Mouse (Mus musculus) neural tube, embryonic 12.5 days (tissue): ENCODE data around the gene Dennd5a. TPM values are rescaled to one million over a fixed set of nuclear protein-coding genes. Genes with fewer than 3 reads are reported as not detected.
"Not testable (repeated sequence)": the region's sequence is repeated elsewhere in the genome, so short reads cannot be mapped to it uniquely, and the experiment has no call there.

Experiments
- ATAC-seq: fragments of 200-750 bp; cut with Nextera tagmentation; 2 replicates; pipeline ENCODE4 v1.8.0; 2017; ENCODE audit warnings: low read depth, mild to moderate bottlenecking, moderate TSS enrichment, moderate library complexity; ENCODE audit not compliant: low FRiP score
- H3K27ac ChIP-seq: fragments of 300-500 bp; sonication (generic); 2 replicates; pipeline ENCODE4 v1.5.1; 2016
- H3K27me3 ChIP-seq: fragments of 300-500 bp; sonication (generic); replicated peaks from 2 replicates; pipeline ENCODE4 v1.6.1; 2016; ENCODE audit warnings: mild to moderate bottlenecking
- H3K36me3 ChIP-seq: fragments of 300-500 bp; sonication (generic); 2 replicates; pipeline ENCODE4 v1.6.1; 2016; ENCODE audit warnings: mild to moderate bottlenecking
- H3K4me1 ChIP-seq: fragments of 300-500 bp; sonication (generic); 2 replicates; pipeline ENCODE4 v1.6.1; 2016
- H3K4me2 ChIP-seq: fragments of 300-500 bp; sonication (generic); replicated peaks from 2 replicates; pipeline ENCODE4 v1.6.1; 2016; ENCODE audit warnings: mild to moderate bottlenecking
- H3K4me3 ChIP-seq: fragments of 300-500 bp; sonication (generic); 2 replicates; pipeline ENCODE4 v1.5.1; 2016
- H3K9ac ChIP-seq: fragments of 300-500 bp; sonication (generic); 2 replicates; pipeline ENCODE4 v1.6.1; 2016; ENCODE audit warnings: mild to moderate bottlenecking
- H3K9me3 ChIP-seq: fragments of 300-500 bp; sonication (generic); 2 replicates; pipeline ENCODE4 v1.6.1; 2016; ENCODE audit warnings: mild to moderate bottlenecking
- WGBS: fragments of 180-500 bp; shearing (Covaris S2); methylation state at CpG from one replicate; pipeline ENCODE4 v1.1.7; 2016; 5-methylcytosine and 5-hydroxymethylcytosine counted together
- polyA plus RNA-seq: library from polyadenylated mRNA; unstranded; fragments of >200 nt; fragmentation: Nextera tagmentation; extraction: Ambion mirVana; gene quantifications from 2 replicates; pipeline ENCODE4 v1.2.1, GENCODE M21; 2016

The Dennd5a gene
- polyA plus RNA-seq: 65.6 and 69.9 TPM in 2 replicates

DNA sequence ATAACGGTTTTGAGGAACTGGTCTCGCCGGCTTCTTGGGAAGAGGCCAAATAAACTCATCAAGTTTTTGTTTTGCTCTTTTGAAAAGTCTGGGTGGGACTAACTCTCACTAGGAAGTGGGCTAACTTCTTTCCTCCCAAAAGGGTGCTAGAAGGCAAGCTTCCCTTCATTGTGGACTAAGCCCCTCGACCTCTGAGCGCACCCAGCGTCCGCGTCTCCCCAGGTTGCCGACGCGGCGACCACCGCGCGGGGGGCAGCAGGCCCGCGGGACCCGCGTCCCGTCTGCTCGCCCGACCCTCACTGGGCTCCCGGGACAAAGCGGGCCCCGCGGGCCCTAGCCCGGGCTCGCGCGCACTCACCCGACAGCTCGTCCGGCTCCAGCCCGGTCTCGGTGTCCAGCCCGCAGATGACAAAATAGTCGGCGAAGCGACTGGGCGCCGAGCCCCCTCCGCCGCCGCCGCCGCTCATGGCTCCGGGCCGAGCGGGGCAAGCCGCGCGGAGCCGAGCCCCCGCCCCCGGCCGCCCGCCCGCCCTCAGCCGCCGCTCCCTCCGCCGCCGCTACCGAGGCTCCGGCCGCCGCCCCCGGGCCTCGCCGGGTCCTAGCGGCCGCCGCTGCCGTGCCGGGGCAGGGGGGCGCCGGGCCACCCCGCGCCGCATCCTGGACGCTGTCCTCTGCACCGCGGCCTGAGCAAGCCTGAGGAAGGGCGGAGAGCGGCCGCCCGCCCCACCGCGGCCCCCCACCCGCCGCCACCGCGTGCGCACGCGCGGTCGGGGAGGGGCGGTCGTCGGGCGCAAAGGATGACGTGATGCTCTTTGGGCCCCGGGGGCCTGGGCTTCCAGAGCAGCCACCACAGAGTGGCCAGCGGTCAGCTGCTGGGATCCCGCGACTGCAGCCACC is at the start of gene Dennd5a:
TSS of gene Dennd5a (minus strand) at position 755 of the 897 bp plus-strand sequence.
- peak within 1 kb of the TSS; percentile 82 for H3K4me2 ChIP-seq
- ATAC-seq: peak; percentile 96
- under 1% methylated on average over 95 of the region's 107 CpGs for WGBS
- H3K4me3 ChIP-seq: peak within 1 kb of the TSS; percentile 91
- H3K4me1 ChIP-seq: peaks cover 29% of the 10 kb centered on the region
- H3K36me3 ChIP-seq: no peaks in the 10 kb centered on the region
- H3K9ac ChIP-seq: peak within 1 kb of the TSS; percentile 96
- H3K9me3 ChIP-seq: no peaks in the 10 kb centered on the region
- peak within 1 kb of the TSS; percentile 86 for H3K27ac ChIP-seq
- H3K27me3 ChIP-seq: no peaks in the 10 kb centered on the region

DNA sequence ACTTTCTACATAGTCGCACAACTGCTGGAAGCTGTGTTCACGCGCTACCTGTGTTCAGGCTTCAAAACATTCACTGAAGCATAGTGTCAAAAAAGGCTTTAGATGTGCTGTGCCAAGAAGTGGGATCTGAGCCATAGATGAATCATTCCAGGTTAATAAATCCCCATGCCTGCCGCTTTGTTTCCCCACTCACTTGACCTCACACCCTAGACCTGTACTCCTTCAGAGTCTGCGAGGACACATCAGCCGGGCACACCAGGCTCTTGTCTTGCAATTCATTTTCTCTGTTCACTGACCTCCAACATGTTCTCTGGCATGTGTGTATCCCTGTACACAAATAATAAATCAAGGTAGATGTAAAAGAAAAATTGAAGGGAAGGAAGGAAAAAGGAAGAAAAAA is 48.8 kb upstream of the Dennd5a start:
- H3K4me3 ChIP-seq: no peak overlapping the region
- H3K4me2 ChIP-seq: no peak overlapping the region
- no peaks in the 10 kb centered on the region for H3K9me3 ChIP-seq
- no peaks in the 10 kb centered on the region for H3K36me3 ChIP-seq
- no peaks in the 10 kb centered on the region for H3K4me1 ChIP-seq
- H3K9ac ChIP-seq: no peak overlapping the region
- 94% methylated on average over 6 of the region's 6 CpGs for whole genome bisulfite sequencing
- no peaks in the 10 kb centered on the region for H3K27me3 ChIP-seq
- no peak for ATAC-seq
- no peak overlapping the region for H3K27ac ChIP-seq

DNA sequence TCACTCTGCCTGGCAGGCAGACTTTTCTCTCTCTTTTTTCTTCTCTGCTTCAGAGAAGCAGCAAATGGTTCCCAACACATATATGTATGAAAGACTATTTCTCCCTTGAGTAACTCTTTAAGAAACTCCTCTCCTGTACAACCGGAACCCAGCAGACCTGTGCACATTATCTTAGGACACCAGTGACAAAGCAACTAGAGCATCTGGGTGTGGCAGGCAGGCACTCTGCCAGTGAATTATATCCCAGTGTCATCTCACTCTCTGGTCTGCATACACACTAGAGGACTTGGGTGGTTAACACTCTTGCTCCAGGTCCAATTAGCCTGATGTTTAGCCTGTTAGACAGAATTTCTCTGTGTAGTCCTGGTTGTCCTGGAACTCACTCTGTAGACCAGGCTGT is 48.2 kb upstream of the Dennd5a start:
- WGBS: 95% methylated on average over 1 of the region's 1 CpGs
- ATAC-seq: no peak
- Histone ChIP-seq H3K4me1 (no peaks in the 10 kb centered on the region), H3K4me3 (no peak overlapping the region), H3K27ac (no peak overlapping the region), H3K27me3 (no peaks in the 10 kb centered on the region), H3K4me2 (no peak overlapping the region), H3K9ac (no peak overlapping the region), H3K36me3 (no peaks in the 10 kb centered on the region), H3K9me3 (no peaks in the 10 kb centered on the region)

DNA sequence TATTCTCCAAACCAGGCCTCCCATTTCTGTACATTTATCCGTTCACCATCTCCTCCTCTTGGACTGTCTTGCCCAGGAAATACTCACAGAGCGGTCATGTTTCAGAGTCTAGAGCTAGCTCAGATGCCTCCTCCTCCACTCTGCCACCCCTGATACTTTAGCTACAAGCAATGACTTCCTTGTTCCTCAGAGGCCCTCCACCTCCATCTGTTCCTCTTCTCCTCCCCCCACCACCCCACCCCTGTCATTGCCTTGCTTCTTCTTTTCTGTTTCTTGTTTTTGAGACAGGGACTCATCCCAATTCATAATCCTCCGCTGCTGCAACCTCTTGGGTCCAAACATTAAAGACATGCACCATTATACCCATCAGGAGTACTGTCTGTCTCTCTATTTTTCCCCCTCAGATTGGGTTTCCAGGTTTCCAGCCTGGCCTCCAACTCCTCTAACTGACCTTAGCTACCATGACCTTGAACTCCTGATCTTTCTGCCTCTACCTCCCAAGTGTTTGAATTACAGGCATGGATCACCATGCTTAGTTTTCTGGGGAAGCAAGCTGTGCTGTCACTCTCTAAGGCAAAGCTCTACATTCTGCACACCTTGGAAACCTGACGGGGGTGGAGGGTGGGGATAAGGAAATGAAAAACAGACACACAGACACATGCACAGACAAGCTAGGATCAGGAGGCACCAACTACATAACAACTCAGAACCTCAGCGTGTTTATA is 46.4 kb upstream of the Dennd5a start:
- Histone ChIP-seq H3K27me3 (no peaks in the 10 kb centered on the region), H3K36me3 (no peaks in the 10 kb centered on the region), H3K9me3 (no peaks in the 10 kb centered on the region), H3K27ac (no peak overlapping the region), H3K4me2 (no peak overlapping the region), H3K9ac (no peak overlapping the region), H3K4me1 (peaks cover 4% of the 10 kb centered on the region; the same call in 1 of the 2 replicates), H3K4me3 (no peak overlapping the region)
- 81% methylated on average over 5 of the region's 5 CpGs for WGBS
- no peak for ATAC-seq

DNA sequence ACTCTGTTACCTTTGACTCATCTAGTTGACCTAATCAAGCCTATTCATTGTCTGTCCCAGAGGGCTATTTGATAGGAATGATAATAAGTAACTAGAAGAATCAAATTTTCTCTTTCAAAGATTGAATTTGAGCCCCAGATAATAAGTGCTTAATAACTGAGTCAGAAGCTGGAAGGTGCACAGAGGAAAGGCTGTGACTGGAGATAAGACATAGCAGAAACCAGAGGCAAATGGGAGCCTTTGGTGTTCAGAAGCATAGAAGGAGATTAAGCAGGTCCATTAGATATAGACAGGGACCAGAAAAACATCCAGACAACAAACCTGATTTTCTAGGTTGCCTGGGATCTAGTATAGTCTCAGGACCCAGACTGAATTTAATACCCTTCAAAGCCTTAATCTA is 45.7 kb upstream of the Dennd5a start:
- Histone ChIP-seq H3K4me2 (no peak overlapping the region), H3K9me3 (no peaks in the 10 kb centered on the region), H3K9ac (no peak overlapping the region), H3K4me3 (no peak overlapping the region), H3K4me1 (peaks cover 4% of the 10 kb centered on the region; the same call in 1 of the 2 replicates), H3K36me3 (no peaks in the 10 kb centered on the region), H3K27ac (no peak overlapping the region), H3K27me3 (no peaks in the 10 kb centered on the region)
- ATAC-seq: no peak

DNA sequence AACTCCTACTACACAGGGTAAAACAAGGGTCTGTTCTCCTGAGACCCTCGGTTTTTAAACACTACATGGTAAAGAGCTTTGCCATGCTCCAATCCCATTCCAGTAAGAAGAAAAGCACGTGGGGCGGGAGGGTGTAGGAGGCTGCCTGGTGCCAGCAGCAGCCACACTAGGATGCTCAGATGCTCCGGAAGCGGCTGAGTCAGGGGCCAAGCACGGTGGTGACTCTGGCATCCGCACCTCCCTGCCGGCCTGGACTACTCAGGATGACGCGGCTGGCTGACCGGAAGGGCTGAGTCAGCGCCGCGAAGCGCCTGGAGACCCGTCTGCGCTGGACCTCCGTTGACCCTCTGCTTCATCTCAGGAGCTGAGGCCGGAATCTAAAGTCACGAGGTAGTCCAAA is 42.7 kb upstream of the Dennd5a start:
- H3K4me3 ChIP-seq: no peak overlapping the region
- no peak overlapping the region for H3K27ac ChIP-seq
- peak overlapping the region; percentile 18; the same call in 1 of the 2 replicates for H3K9ac ChIP-seq
- no peak for ATAC-seq
- peak overlapping the region; percentile 49 for H3K4me2 ChIP-seq
- 17% methylated on average over 20 of the region's 20 CpGs for WGBS
- H3K9me3 ChIP-seq: no peaks in the 10 kb centered on the region
- H3K27me3 ChIP-seq: no peaks in the 10 kb centered on the region
- H3K4me1 ChIP-seq: peaks cover 4% of the 10 kb centered on the region; the same call in 1 of the 2 replicates
- no peaks in the 10 kb centered on the region for H3K36me3 ChIP-seq

DNA sequence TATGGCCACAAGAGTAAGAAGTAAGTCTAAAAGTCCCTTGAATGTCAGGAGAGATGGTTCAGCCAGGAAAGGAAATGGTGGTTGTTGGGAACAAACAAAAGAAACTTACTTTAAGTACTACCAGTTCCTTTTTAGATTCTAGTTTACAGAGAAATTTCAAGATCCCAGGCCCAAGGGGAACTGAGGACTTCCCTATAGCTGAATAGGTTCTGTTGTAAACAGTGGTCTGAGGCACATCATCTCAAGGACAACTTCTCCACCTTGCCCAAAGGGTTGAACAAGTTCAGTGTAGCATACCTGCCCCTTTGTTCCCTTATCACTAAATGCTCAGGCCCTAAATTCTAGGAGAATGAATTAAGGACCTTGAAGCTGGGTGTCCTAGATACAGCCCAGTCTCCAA is 41.8 kb upstream of the Dennd5a start:
- Histone ChIP-seq H3K9ac (no peak overlapping the region), H3K9me3 (no peaks in the 10 kb centered on the region), H3K4me1 (peaks cover 4% of the 10 kb centered on the region; the same call in 1 of the 2 replicates), H3K36me3 (no peaks in the 10 kb centered on the region), H3K4me2 (no peak overlapping the region), H3K27me3 (no peaks in the 10 kb centered on the region), H3K27ac (no peak overlapping the region), H3K4me3 (no peak overlapping the region)
- ATAC-seq: no peak

DNA sequence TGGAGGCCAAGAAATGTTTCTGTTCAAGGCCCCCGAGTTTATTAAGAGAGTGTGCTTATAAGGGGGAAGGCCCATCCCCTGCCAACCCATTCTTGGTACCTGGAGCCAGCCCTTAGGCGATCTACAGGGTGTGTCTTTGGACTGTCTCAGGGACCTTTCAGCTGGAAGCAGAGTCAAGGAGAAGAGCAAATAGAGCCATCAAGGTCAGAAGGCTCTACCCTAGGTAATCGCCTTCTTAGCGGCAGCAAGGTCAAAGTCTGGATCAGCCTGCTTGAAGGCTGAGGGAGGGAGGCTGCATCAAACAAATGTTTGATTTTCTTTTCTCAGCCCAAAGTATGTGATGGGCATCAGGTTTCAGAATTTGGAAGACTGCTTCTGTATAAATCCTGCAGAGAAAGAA is 38.1 kb upstream of the Dennd5a start:
- WGBS: 87% methylated on average over 4 of the region's 4 CpGs
- H3K27me3 ChIP-seq: no peaks in the 10 kb centered on the region
- no peak overlapping the region for H3K4me3 ChIP-seq
- no peak overlapping the region for H3K9ac ChIP-seq
- peaks cover 4% of the 10 kb centered on the region; the same call in 1 of the 2 replicates for H3K4me1 ChIP-seq
- H3K27ac ChIP-seq: no peak overlapping the region
- ATAC-seq: no peak
- H3K36me3 ChIP-seq: no peaks in the 10 kb centered on the region
- no peak overlapping the region for H3K4me2 ChIP-seq
- H3K9me3 ChIP-seq: no peaks in the 10 kb centered on the region

DNA sequence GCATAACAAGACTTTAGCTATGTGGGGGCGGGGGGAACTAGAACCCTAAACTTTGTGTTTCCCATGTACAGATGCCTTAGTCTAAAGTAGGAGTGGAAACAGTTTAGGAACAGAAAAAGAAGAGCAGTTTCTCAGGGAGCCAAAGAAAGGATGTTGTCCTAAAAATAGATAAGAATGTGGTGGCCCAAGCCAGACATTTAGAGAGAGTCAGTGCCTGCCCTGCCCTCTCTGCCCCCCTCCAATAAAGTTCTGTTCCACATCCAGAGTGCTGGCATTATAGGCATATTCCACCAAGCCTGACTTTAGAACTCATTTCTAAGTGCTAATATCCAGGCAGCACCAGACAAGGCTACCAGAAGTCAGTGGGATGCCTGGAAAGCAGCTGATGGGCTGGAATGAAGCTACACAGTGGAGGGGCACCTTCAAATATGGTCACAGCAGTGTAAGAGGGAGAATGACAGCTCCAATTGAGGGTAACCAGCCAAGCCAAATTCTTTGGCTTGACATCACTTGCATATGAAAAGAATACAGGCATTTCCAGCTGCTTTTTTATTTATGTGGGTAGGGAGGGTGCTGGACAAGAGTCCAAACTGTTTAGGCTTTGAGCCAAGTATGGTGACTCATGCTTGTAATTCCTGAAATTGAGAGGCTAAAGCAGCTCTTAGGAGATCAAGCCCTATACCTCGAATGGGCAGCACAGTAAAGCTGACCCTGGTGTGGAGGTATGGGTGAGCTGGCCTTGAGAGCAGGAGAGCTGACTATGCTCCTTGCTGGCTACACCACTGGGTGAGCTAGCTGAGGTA is 33.1 kb upstream of the Dennd5a start:
- 65% methylated on average over 2 of the region's 2 CpGs for WGBS
- no peaks in the 10 kb centered on the region for H3K27me3 ChIP-seq
- H3K9ac ChIP-seq: no peak overlapping the region
- no peaks in the 10 kb centered on the region for H3K36me3 ChIP-seq
- no peak overlapping the region for H3K4me3 ChIP-seq
- no peaks in the 10 kb centered on the region for H3K4me1 ChIP-seq
- H3K9me3 ChIP-seq: no peaks in the 10 kb centered on the region
- H3K4me2 ChIP-seq: no peak overlapping the region
- H3K27ac ChIP-seq: no peak overlapping the region
- ATAC-seq: no peak

DNA sequence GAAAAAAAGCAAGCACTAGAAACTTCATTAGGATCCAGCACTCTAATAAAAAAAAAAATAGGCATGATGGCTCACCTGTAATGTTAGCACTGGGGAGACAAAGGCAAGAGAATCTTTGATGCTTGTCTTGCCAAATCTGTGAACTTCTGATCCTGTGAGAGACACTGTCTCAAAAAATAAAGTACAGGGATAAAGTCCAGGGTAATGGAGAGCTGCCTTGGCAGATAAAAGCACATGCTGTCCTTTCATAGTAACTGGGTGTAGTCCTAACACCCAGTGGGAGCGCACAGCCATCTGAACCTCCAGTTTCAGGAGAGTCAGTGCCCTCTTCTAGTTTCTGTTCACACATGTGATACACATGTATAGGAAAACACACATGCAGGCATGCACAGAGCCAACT is 31.0 kb upstream of the Dennd5a start:
- Histone ChIP-seq H3K9ac (no peak overlapping the region), H3K27ac (no peak overlapping the region), H3K4me3 (no peak overlapping the region), H3K36me3 (no peaks in the 10 kb centered on the region), H3K27me3 (no peaks in the 10 kb centered on the region), H3K4me1 (no peaks in the 10 kb centered on the region), H3K4me2 (no peak overlapping the region), H3K9me3 (no peaks in the 10 kb centered on the region)
- no peak for ATAC-seq
- 95% methylated on average over 1 of the region's 1 CpGs for WGBS

DNA sequence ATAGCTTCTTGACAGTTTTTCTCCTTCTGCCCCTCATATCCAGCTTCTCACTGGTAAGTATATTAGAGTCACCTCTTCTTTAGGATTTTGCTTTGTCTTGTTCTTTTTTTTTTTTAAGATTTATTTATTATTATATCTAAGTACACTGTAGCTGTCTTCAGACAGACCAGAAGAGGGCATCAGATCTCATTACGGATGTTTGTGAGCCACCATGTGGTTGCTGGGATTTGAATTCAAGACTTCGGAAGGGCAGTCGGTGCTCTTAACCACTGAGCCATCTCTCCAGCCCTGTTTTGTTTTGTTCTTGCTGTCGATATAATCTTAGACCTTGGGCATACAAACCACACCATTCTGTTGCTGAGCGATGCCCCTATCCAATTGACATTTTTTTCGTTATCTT is 26.5 kb upstream of the Dennd5a start, which contains the start of gene Tmem41b:
TSS of gene Tmem41b (minus strand) at position 155 of the 400 bp plus-strand sequence.
- peak within 1 kb of the TSS; percentile 63 for H3K4me3 ChIP-seq
- 39% methylated on average over 6 of the region's 6 CpGs for WGBS
- ATAC-seq: peak; percentile 22; the same call in 1 of the 2 replicates

More for the DNA sequence above, 26.5 kb upstream of the Dennd5a start, which contains the start of gene Tmem41b:
- Histone ChIP-seq H3K4me1 (peaks cover 12% of the 10 kb centered on the region), H3K36me3 (peaks cover 11% of the 10 kb centered on the region), H3K9ac (peak within 1 kb of the TSS; percentile 80), H3K27ac (0 out of 2 replicates have a peak within 1 kb of the TSS, but pooled peaks have one; percentile 42), H3K4me2 (peak within 1 kb of the TSS; percentile 66)
- H3K9me3 ChIP-seq, H3K27me3 ChIP-seq: not testable (repeated sequence)
